Mouse (Mus musculus): ENCODE measurements around the gene Ssc5d. TPM values are rescaled to one million over a fixed set of nuclear protein-coding genes. Genes with fewer than 3 reads are reported as not detected.

The Ssc5d gene
- polyA plus RNA-seq, 1 experiment from 2014 or later, result 0.85 TPM

GRCm38 (mm10) chr7:4899649-4900522, 25.7 kb upstream of the Ssc5d start:
- Histone ChIP-seq H3K4me2 (ENCODE audit: low read length) (peak overlapping the region; percentile 60), H3K27ac (ENCODE audit: low read length) (peak overlapping the region; percentile 14; the same call in 1 of the 2 replicates), H3K27me3 (ENCODE audit: control insufficient read depth, insufficient read depth, low read depth, low read length) (no peaks in the 10 kb centered on the region), H3K9ac (ENCODE audit: low read depth, low read length) (peak overlapping the region; percentile 62), H3K9me3 (replicated peaks; ENCODE audit: control insufficient read depth, low read length, poor library complexity, severe bottlenecking) (no peaks in the 10 kb centered on the region), H3K36me3 (ENCODE audit: control insufficient read depth, insufficient read depth, low read length) (no peaks in the 10 kb centered on the region), H3K4me3 (ENCODE audit: low read depth, low read length) (peak overlapping the region; percentile 34), H3K4me1 (ENCODE audit: control insufficient read depth, insufficient read depth, low read length) (peaks cover 11% of the 10 kb centered on the region)
- 6% methylated on average over 19 of the region's 19 CpGs for WGBS
- ATAC-seq, result peak; percentile 74

- H3K36me3 ChIP-seq (ENCODE audit: control insufficient read depth, insufficient read depth, low read length), result no peaks in the 10 kb centered on the region
- H3K27me3 ChIP-seq (ENCODE audit: control insufficient read depth, insufficient read depth, low read depth, low read length), result no peaks in the 10 kb centered on the region
- ATAC-seq, result peak; percentile 14
- H3K4me3 ChIP-seq (ENCODE audit: low read depth, low read length), result peak overlapping the region; percentile 12
- H3K9ac ChIP-seq (ENCODE audit: low read depth, low read length), result no peak overlapping the region
- peak overlapping the region; percentile 60 for H3K4me2 ChIP-seq (ENCODE audit: low read length)
- H3K27ac ChIP-seq (ENCODE audit: low read length), result no peak overlapping the region
- 17% methylated on average over 11 of the region's 11 CpGs for WGBS
- no peaks in the 10 kb centered on the region for H3K9me3 ChIP-seq (replicated peaks; ENCODE audit: control insufficient read depth, low read length, poor library complexity, severe bottlenecking)
- H3K4me1 ChIP-seq (ENCODE audit: control insufficient read depth, insufficient read depth, low read length), result peaks cover 11% of the 10 kb centered on the region
Measured at GRCm38 (mm10) chr7:4900523-4900851, 25.1 kb upstream of the Ssc5d start.

- peaks cover 11% of the 10 kb centered on the region for H3K4me1 ChIP-seq (ENCODE audit: control insufficient read depth, insufficient read depth, low read length)
- no peaks in the 10 kb centered on the region for H3K9me3 ChIP-seq (replicated peaks; ENCODE audit: control insufficient read depth, low read length, poor library complexity, severe bottlenecking)
- H3K4me2 ChIP-seq (ENCODE audit: low read length), result peak overlapping the region; percentile 60; the same call in 1 of the 2 replicates
- 51% methylated on average over 8 of the region's 8 CpGs for WGBS
- H3K4me3 ChIP-seq (ENCODE audit: low read depth, low read length), result no peak overlapping the region
- no peaks in the 10 kb centered on the region for H3K27me3 ChIP-seq (ENCODE audit: control insufficient read depth, insufficient read depth, low read depth, low read length)
- ATAC-seq, result no peak
- no peak overlapping the region for H3K27ac ChIP-seq (ENCODE audit: low read length)
- no peaks in the 10 kb centered on the region for H3K36me3 ChIP-seq (ENCODE audit: control insufficient read depth, insufficient read depth, low read length)
- no peak overlapping the region for H3K9ac ChIP-seq (ENCODE audit: low read depth, low read length)
Measured at GRCm38 (mm10) chr7:4901171-4901570, 24.4 kb upstream of the Ssc5d start.

GRCm38 (mm10) chr7:4902404-4902803, 23.2 kb upstream of the Ssc5d start:
- Histone ChIP-seq H3K27me3 (ENCODE audit: control insufficient read depth, insufficient read depth, low read depth, low read length) (no peaks in the 10 kb centered on the region), H3K9ac (ENCODE audit: low read depth, low read length) (no peak overlapping the region), H3K36me3 (ENCODE audit: control insufficient read depth, insufficient read depth, low read length) (no peaks in the 10 kb centered on the region), H3K4me3 (ENCODE audit: low read depth, low read length) (no peak overlapping the region), H3K4me1 (ENCODE audit: control insufficient read depth, insufficient read depth, low read length) (peaks cover 11% of the 10 kb centered on the region), H3K4me2 (ENCODE audit: low read length) (no peak overlapping the region), H3K9me3 (replicated peaks; ENCODE audit: control insufficient read depth, low read length, poor library complexity, severe bottlenecking) (no peaks in the 10 kb centered on the region), H3K27ac (ENCODE audit: low read length) (no peak overlapping the region)
- 79% methylated on average over 9 of the region's 9 CpGs for WGBS
- no peak for ATAC-seq

DNA sequence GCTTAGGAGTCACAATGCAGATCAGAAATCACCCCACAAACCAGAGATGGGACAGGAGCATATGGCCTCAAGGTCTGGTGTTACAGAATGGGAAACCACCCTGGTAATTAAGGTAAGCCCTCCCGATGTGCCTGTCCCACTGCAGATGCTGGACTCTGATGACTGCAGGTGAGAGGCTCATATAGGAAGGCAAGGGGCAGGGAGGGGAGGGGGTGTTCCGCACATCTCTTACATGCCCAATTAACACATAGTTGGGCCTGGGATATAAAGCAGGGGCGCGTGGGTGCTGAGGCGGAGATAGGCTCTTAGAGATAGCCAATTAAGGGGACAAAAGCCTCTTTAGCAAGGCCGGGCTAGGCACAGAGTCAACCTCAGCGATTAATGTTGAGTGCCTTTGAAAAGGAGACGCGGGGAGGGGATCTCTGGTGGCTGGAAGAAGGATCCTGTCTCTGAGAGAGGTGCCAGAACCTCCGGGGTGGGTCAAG, 19.1 kb upstream of the Ssc5d start, which contains the start of gene Gm36210:
Gene Gm36210 (minus strand): TSS at position 51 of the 485 bp plus-strand sequence.
- H3K27me3 ChIP-seq (ENCODE audit: control insufficient read depth, insufficient read depth, low read depth, low read length), result no peaks in the 10 kb centered on the region
- no peak within 1 kb of the TSS for H3K4me3 ChIP-seq (ENCODE audit: low read depth, low read length)
- no peak within 1 kb of the TSS for H3K4me2 ChIP-seq (ENCODE audit: low read length)
- 49% methylated on average over 10 of the region's 10 CpGs for WGBS
- ATAC-seq, result no peak
- H3K9me3 ChIP-seq (replicated peaks; ENCODE audit: control insufficient read depth, low read length, poor library complexity, severe bottlenecking), result no peaks in the 10 kb centered on the region
- no peak within 1 kb of the TSS for H3K27ac ChIP-seq (ENCODE audit: low read length)
- no peaks in the 10 kb centered on the region for H3K4me1 ChIP-seq (ENCODE audit: control insufficient read depth, insufficient read depth, low read length)
- no peaks in the 10 kb centered on the region for H3K36me3 ChIP-seq (ENCODE audit: control insufficient read depth, insufficient read depth, low read length)
- no peak within 1 kb of the TSS for H3K9ac ChIP-seq (ENCODE audit: low read depth, low read length)

- no peak overlapping the region for H3K9ac ChIP-seq (ENCODE audit: low read depth, low read length)
- ATAC-seq, result no peak
- no peaks in the 10 kb centered on the region for H3K9me3 ChIP-seq (replicated peaks; ENCODE audit: control insufficient read depth, low read length, poor library complexity, severe bottlenecking)
- H3K36me3 ChIP-seq (ENCODE audit: control insufficient read depth, insufficient read depth, low read length), result no peaks in the 10 kb centered on the region
- no peak overlapping the region for H3K27ac ChIP-seq (ENCODE audit: low read length)
- H3K27me3 ChIP-seq (ENCODE audit: control insufficient read depth, insufficient read depth, low read depth, low read length), result no peaks in the 10 kb centered on the region
- peak overlapping the region; percentile 19 for H3K4me3 ChIP-seq (ENCODE audit: low read depth, low read length)
- WGBS, result 30% methylated on average over 9 of the region's 9 CpGs
- H3K4me1 ChIP-seq (ENCODE audit: control insufficient read depth, insufficient read depth, low read length), result peaks cover 6% of the 10 kb centered on the region
- no peak overlapping the region for H3K4me2 ChIP-seq (ENCODE audit: low read length)
Measured at GRCm38 (mm10) chr7:4911561-4911960, 14.0 kb upstream of the Ssc5d start.

- Histone ChIP-seq H3K4me1 (ENCODE audit: control insufficient read depth, insufficient read depth, low read length) (peaks cover 13% of the 10 kb centered on the region), H3K9ac (ENCODE audit: low read depth, low read length) (no peak overlapping the region), H3K27me3 (ENCODE audit: control insufficient read depth, insufficient read depth, low read depth, low read length) (no peaks in the 10 kb centered on the region), H3K9me3 (replicated peaks; ENCODE audit: control insufficient read depth, low read length, poor library complexity, severe bottlenecking) (no peaks in the 10 kb centered on the region), H3K36me3 (ENCODE audit: control insufficient read depth, insufficient read depth, low read length) (no peaks in the 10 kb centered on the region), H3K4me2 (ENCODE audit: low read length) (no peak overlapping the region), H3K4me3 (ENCODE audit: low read depth, low read length) (peak overlapping the region; percentile 19), H3K27ac (ENCODE audit: low read length) (0 out of 2 replicates have a peak overlapping the region, but pooled peaks have one; percentile 12)
- no peak for ATAC-seq
- WGBS, result 55% methylated on average over 5 of the region's 5 CpGs
Measured at GRCm38 (mm10) chr7:4912248-4912647, 13.3 kb upstream of the Ssc5d start.

GRCm38 (mm10) chr7:4915007-4915665, 10.4 kb upstream of the Ssc5d start, which contains the start of gene Zfp628:
Zfp628 (plus strand) TSS chr7:4915217.
- Histone ChIP-seq H3K27me3 (ENCODE audit: control insufficient read depth, insufficient read depth, low read depth, low read length) (no peaks in the 10 kb centered on the region), H3K9me3 (replicated peaks; ENCODE audit: control insufficient read depth, low read length, poor library complexity, severe bottlenecking) (no peaks in the 10 kb centered on the region), H3K4me1 (ENCODE audit: control insufficient read depth, insufficient read depth, low read length) (peaks cover 15% of the 10 kb centered on the region), H3K9ac (ENCODE audit: low read depth, low read length) (peak within 1 kb of the TSS; percentile 83), H3K36me3 (ENCODE audit: control insufficient read depth, insufficient read depth, low read length) (peaks cover 7% of the 10 kb centered on the region), H3K4me3 (ENCODE audit: low read depth, low read length) (peak within 1 kb of the TSS; percentile 56), H3K27ac (ENCODE audit: low read length) (peak within 1 kb of the TSS; percentile 97), H3K4me2 (ENCODE audit: low read length) (peak within 1 kb of the TSS; percentile 70)
- 0% methylated on average over 52 of the region's 56 CpGs for WGBS
- peak; percentile 91 for ATAC-seq

Measured in midbrain, embryonic 16.5 days (tissue).